Mouse (Mus musculus) cerebellum, adult 2 months (tissue): Measurements from ENCODE around the gene Tnrc6b.

Experiments used
- CTCF ChIP-seq: fragments of 200-500 bp; IDR thresholded peaks from 2 replicates; pipeline ENCODE4 v1.5.1; 2011; ENCODE audit warnings: low read depth, mild to moderate bottlenecking, control low read depth, low read length, moderate library complexity, borderline replicate concordance; ENCODE audit not compliant: insufficient read depth
- POLR2A ChIP-seq: fragments of 200-500 bp; IDR thresholded peaks from 2 replicates; pipeline ENCODE4 v1.6.1; 2011; ENCODE audit warnings: low read length, control low read depth, borderline replicate concordance; ENCODE audit not compliant: insufficient read depth

DNA sequence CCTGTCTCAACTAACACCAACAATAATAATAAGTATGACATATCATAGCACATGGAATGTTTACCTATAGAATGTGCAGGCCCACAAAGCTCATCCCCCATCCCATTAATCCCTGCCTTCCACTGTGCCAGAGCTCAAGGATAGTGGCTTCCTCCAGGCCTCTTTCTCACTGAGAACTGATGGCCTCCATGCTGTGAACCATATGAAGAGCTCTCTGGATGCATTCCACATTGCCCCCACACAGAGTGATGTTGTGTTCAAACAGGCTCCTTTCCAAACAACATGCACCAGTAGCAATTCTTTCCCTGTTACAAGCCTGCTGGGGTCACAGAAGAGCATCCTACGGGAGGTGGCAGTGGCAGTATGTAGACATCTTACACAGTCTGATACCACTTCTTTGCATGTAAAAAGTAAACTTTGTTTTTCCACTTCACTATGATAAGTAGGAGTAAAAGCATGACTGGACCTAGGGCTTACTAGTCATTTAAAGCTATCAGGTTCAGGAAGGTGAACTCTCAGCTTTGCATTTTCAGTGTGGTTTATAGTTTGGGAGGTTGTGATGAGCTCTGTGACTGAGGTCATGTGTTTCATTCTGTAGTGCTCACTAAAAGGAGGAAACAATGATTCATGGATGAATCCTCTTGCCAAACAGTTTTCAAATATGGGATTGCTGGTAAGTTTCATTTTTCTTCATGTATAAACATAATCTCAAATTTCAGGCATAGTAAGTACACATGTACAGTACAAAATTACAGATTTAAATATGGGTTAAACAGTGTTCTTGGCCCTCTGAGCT is 175.4 kb downstream of the Tnrc6b start:
- TF ChIP-seq CTCF (no peak), POLR2A (no peak)
